Mouse (Mus musculus) right cerebral cortex, postnatal 4 days (tissue): Measurements from ENCODE around the gene Rnasel.
"Not testable (repeated sequence)": the region's sequence is repeated elsewhere in the genome, so short reads cannot be mapped to it uniquely, and the experiment has no call there.

Experiments used
- DNase-seq: peaks from one replicate; pipeline ENCODE4 v3.0.0-alpha.2; 2022

Gene Rnasel

DNA sequence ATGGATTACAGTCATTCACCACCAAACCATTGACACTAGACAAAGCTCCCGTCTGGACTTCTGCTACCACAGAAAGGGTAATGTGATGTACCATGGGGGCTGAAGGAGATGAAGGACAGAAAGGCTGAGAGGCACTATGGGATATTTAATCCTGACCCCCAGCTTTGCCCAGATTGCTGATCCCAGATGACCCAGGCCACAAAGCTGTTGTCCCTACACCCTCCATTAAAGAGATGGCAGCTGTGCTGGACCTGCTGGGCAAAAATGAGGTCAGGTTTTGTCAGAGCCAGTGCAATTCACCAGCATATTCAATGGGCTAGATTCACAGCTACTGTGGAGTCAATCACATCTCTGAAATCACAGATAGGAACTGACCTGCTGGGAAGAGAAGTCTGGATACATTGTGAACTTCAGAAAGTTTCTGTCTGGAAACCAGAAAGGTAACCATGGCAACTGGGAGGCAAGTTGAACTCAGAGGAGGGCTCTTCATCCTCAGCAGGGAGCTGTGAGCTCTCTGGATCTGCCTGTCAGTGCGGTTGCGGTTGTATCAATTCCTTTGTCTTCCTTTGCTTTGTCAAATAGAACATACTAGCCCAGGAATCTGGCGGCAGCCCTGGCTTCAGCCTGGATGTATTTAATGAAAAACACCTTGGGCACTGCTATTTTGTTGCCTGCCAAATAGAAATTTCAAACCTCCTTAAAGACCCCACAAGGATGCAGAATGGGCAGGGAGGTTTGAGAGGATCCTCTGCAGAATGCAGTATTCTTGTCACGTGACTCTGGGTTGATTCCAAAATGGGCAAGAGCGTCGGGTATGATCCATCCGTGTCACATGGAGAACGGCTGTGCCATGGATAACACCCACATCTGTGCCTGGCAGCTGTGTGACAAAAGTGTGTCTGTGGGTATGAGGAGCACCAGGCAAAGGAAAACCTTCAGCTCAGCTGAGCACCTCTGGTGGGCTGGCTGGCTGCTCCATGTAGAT, 11.8 kb upstream of the Rnasel start:
- no peak for DNase-seq

DNA sequence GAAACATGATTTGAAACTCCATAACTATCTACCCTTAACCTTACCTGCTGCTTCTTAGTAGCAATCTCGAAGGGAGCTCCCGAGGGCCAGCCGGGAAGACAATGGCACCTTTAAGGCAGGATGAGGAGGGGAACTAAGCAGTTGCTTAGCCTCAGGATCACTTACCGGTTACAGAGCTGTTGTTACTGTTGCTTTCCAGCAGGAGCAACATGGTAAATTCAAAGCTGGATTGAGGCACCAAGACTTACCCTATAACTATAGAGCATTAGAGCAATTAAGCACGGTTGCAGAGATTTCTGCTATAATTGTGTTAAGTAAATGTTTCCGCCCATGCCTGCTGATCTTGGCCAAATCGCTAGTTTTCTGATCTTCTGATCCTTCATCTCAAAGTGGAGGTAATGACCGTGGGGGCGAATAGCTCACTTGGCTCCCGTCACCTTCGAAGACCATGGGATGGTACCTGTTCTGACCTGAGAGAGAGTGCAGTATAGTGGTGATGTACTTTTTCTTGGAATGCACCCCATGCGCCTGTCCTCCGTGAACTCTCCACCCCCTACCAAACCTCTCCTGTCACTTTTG, 9.7 kb upstream of the Rnasel start:
- DNase-seq = no peak

DNA sequence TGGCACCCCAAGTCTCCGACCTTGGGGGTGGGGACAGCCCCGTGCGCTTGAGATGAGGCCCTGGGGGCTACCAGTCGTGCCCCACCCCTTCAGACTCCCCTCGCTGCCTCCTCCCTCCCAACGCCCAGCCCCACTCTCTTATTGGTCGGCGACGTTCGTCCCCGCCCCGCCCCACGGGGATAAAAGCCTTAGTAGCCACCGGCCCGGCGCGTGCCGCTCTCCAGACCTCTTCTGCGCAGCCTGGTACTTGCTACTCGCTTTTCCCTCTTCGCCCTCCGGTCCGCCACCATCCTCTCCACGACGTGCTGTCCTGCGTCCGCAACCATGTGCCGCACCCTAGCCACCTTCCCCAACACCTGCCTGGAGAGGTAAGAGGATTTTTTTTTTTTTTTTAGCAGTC, 9.1 kb upstream of the Rnasel start, which contains the start of gene Rgs16:
Gene Rgs16, plus strand, starts transcription at position 205 of the 400 bp plus-strand sequence.
- peak; percentile 78 for DNase-seq

DNA sequence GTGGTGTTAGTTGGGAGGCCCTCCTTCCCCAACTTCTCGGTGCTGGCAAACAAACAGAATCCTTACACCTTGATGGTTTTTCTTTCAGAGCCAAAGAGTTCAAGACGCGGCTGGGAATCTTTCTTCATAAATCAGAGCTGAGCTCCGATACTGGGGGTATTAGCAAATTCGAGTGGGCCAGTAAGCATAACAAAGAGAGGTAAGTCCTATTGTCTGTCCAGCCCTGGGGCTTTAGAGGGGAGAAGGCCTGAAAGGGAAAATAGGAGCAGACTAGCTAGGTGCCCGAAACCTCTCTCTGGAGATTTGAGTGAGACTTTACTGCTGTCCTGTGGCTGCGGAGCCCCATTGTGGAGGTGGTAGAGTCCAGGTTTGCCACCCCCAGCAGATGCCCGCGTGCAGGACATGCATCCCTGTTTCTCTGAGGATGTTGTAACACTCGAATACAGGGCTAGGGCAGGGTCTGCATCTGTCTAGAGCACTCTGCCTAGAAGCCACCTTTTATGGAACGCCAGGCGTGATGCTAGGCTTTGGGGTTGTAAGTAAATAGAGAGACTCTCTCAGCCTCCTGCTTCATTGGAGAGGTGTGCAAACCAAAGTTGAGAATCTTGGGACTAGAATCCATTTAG, 8.3 kb upstream of the Rnasel start:
- DNase-seq = no peak

DNA sequence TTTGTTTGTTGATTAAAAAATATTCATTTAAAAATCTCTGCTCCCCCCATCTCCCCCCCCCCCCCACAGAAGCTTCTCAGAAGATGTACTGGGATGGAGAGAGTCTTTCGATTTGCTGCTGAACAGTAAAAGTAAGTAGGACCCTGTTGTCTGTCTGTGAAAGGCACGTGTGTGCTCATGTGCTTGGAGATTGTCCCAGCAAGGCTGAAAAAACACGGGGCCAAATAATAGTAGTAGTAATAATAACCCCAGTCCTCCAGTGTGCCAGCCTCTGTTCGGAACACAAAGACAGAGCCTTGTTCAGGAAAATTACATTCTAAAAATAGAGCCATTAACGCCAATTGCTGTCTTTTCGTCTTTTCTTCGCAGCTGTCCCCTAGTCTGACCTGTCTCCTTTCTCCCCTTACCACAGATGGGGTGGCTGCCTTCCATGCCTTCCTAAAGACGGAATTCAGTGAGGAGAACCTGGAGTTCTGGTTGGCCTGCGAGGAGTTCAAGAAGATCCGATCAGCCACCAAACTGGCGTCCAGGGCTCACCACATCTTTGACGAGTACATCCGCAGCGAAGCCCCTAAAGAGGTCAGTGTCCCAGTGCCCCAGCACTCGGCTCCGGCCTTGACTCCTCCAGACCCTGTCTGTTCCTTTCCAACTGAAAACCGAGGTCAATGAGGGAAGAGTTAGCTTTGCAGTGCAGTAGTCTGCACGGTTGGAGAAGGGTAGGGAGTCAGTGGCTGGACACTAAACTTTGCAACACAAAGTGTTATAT, 7.5 kb upstream of the Rnasel start:
- DNase-seq = no peak

DNA sequence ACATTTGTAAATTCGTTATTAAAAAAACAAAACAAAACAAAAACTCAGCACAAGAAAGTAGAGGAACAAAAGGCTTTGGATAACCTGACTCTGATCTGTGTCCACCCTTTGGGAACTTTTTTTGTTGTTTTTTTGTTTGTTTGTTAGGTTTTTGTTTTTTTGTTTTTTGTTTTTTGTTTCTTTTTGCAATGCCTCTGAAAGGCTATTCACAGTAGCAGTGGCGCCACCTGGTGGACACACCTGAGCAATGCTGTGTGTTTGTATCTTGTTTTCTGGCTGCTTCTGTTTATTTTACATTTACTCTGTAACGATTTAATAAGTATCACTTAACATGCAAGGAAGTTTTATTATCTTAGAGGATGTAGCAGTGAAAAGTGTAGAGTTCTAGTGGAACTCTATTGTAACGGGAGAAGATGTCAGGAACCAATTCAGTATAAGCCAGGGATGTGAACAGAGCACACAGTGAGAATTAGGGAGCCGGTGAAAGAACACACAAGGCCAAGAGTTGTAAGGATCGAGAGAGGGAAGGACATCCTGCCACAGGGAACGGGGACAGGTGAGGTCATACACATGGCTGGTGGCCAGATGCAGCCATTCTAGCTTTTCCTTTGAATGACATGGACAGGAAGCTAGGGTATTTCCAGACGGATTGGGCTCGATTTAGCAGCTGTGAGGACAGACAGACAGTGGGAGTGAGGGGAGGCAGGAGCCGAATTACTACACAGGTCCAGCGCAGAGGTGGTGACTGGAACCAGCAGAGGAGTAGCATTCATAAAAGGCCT, 6.7 kb upstream of the Rnasel start:
- peak; percentile 94 for DNase-seq

DNA sequence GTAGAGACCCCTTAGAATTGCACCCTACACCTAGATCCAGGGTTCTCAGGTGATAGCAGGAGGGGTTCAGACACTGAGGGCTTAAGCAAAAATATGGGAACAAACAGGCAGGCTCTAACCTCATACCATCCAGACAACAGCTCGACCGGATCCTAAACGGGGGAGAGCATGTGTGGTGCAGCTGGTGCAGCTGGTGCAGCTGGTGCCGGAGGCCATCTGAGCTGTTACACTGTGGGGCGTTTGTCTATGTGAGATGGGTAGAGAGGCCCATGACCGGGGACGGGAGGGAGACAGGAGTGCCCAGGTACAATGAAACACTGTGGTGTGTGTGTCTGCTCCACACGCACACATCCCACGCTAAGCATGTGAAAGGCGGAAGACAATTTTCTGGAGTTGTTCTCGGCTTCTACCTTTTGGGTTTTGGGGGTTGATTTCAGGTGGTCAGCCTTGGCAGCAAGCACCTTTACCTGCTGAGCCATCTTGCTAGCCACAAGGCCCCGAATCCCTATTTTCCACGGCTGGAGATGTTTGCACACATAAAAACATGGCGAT, 3.0 kb upstream of the Rnasel start:
- DNase-seq = no peak

DNA sequence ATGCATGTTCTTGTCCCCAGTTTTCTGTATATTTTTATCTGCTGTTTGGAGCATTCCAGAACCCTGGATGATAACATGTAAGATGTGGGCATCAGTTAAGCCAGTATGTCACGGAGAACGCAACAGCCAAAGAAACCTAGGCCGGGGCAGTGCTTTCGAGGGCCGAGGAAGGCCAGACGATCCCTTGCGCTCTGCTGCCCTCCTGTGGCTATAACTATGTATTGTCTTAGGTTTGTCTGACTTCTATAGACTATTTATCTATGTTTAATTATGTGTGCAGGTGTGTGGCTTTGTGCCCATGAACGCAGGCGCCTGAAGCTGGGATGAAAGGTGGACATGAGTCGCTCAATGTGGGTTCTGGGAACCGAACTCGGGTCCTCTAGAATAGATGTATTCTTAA, 2.5 kb upstream of the Rnasel start:
- DNase-seq = peak; percentile 74

DNA sequence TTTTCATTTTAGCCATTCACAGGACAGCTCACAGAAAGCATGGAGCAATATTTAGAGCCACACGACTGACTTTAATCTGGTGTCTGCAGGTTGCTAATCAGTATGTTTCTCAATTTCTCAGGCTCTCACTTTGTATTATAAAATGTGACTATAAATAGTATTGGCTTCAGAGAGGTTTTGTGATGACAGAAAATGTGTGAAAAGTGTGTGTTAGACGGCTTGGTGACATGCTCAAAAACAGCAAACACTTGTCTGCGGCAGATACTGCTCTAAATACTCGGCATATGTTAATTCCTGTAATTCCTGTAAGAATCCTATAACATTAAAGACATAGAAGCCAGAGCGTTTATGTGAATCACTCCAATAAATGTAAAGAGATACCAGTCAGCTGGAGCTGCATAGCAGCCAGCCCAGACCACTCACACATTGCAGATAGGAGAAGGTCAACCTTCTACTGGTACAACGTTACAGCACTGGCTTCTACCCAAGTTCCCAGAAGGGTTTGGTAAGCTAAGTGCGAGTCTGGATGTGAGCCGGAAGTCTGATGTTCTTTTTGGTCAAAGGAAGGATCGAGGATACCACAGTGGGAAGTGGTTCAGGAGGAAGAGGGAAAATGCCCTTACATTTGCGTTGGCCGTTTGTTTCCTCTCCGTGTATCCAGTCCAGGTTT, 1.2 kb upstream of the Rnasel start:
- no peak for DNase-seq

DNA sequence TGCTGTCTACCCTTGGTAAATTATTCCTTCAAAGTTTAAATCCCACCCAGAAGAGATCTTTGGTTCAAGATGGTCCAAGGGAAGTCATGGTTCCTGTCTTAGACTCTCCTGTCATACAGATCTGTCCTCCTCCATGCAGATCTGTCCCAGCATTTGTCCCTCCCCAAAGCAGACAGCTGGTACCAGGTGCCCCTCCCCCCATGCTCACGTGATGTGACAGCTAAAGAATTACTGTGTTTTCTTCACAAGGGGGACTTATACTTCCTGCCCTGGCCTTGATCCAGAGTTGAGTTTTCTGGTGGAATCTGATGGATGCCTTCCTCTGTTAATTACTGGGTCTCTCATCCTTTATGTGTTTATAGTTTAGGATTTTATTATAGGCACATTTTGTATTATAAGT, 677 bp upstream of the Rnasel start:
- DNase-seq = peak; percentile 46

GRCm38 (mm10) chr1:153750054-153750453, 828 bp downstream of the Rnasel start:
- no peak for DNase-seq

DNA sequence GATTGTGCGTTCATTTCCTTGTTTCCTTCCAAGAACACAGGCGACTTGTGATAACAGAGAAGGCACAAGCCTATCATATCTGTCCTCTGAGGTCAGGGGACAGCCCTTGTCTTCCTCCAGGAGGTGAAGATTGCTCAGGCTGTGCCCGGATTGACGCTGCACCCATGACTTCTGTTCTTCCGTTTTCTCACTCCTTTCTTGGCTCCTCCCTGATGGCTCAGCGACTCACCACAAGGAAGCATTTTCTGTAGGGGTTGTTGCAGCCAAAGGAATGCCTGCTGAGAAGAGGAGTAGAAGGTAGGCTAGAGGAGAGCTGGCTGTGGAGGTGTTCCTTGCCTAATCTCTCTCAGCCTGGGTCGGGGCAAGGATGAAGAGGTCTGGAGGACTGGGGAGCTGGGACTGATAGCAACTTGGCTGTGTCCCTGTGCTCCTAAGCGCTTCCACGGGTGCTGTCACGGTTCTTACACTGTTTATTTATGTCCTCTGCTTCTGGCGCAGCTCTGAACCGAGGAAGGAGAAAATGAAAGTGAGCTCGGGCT, 2.6 kb downstream of the Rnasel start:
- DNase-seq = no peak

DNA sequence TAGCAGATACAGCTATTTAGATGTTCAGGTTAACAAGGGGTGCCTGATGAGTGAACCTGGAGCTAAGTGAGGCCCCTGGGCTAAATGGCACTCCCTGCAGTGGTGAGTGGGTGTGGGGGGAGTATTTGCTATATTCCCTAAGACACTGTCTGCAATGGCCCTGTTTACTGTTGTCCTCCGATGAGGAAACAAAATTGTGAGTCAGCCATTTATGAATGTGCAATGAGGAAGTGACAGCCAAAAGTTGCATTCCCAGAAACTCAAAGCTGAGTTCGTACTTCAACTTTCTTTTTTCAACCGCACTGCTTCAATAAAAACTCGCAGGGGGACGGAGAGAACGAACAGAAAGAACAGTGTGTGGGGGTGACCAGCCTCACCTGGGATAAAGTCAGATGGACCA, 3.3 kb downstream of the Rnasel start:
- no peak for DNase-seq

- no peak for DNase-seq
These were observed 4.7 kb downstream of the Rnasel start for GRCm38 (mm10) chr1:153753725-153754464.

GRCm38 (mm10) chr1:153764136-153764535, 14.9 kb downstream of the Rnasel start:
- no peak for DNase-seq

DNA sequence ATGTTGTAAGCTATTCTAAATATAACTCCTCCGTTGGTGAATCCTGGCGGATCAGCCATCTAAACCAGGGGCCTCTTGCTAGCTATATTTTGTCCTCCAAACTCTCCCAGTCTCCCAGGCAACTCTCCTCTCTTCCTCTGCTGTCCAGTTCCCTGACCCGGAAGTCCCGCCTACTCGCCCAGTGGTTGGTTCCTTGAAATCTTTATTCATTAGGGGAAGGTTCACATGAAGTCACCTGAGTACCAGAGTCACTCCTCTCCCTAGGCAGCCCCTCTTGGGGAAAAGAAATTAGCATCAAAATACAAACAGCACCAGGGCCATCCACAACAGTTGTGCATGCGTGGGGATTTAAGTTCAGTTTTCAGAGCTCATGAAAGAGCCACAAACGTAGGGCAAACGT, 17.1 kb downstream of the Rnasel start:
- no peak for DNase-seq

DNA sequence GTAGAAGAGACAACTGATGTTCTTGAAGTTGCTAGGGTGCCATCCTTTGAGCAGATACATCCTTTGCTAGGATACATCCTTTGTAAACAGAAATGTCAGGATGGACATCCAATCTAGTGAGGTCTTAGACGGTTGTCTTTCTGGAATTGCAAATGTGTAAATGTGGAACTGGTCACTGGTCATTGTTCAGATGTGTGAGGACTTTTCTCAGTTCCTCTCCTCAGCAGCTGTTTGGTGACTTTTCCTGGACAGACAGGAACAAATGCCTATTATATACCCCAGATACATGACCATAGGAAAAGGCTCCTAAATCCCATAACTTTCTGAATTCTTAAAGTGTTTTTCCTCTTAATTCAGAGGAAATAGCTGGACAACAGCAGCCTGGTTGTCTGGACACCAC, 18.1 kb downstream of the Rnasel start:
- DNase-seq = no peak

DNA sequence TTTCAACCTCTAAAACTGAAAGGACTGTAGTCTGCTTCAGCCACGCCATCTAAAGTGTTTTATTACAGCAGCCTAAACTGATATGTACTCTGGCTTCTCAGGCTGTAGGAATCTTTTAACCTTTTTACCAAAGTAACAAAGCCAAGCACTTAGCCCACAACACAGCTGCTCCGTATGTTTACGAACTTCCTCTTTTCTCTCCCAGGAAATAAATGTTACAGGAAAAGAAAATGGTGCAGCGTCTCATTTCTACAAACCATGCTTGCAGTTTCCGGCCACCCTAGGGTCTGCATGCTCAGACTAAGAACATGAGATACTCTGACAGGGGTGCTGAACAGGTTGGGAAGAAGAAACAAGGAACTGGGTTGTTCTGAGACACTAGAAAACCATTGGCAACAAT, 19.2 kb downstream of the Rnasel start:
- no peak for DNase-seq

GRCm38 (mm10) chr1:153769571-153769970, 20.3 kb downstream of the Rnasel start:
- not testable (repeated sequence) for DNase-seq
